Mouse (Mus musculus): Measurements from ENCODE around the gene Olfr885. TPM values are rescaled to one million over a fixed set of nuclear protein-coding genes. Genes with fewer than 3 reads are reported as not detected.

The Olfr885 gene
- not detected in 2 replicates for polyA plus RNA-seq (2021; fragmentation: Nextera tagmentation)
- long read RNA-seq, experiment 1 = 0 reads
- long read RNA-seq, experiment 2 = 0 reads

GRCm38 (mm10) chr9:38061022-38061421, at the start of gene Olfr885:
Olfr885 (plus strand) TSS chr9:38061322.

GRCm38 (mm10) chr9:38025508-38025907, 35.6 kb upstream of the Olfr885 start, which contains the start of gene Olfr883:
Olfr883 (plus strand) TSS chr9:38025808.

GRCm38 (mm10) chr9:38046255-38046654, 14.9 kb upstream of the Olfr885 start, which contains the start of gene Olfr884:
Olfr884 (plus strand) TSS chr9:38046555.

GRCm38 (mm10) chr9:38083772-38084171, 22.6 kb downstream of the Olfr885 start, which contains the start of gene Olfr887:
Olfr887 (plus strand) TSS chr9:38084072.

GRCm38 (mm10) chr9:38107828-38108227, 46.7 kb downstream of the Olfr885 start, which contains the start of gene Olfr888:
Olfr888 (plus strand) TSS chr9:38108128.

Other genes with a start within 250 kb of the Olfr885 start
- not detected in 2 replicates for gene Olfr877, start 207.1 kb upstream of the Olfr885 start, polyA plus RNA-seq (2021; fragmentation: Nextera tagmentation)
- gene Olfr145, start 164.6 kb upstream of the Olfr885 start, polyA plus RNA-seq (2021; fragmentation: Nextera tagmentation) = not detected in 2 replicates
- not detected in 2 replicates for gene Olfr878, start 143.5 kb upstream of the Olfr885 start, polyA plus RNA-seq (2021; fragmentation: Nextera tagmentation)
- not detected in 2 replicates for gene Olfr881, start 69.5 kb upstream of the Olfr885 start, polyA plus RNA-seq (2021; fragmentation: Nextera tagmentation)
- gene Olfr883, start 35.5 kb upstream of the Olfr885 start, polyA plus RNA-seq (2021; fragmentation: Nextera tagmentation) = not detected in 2 replicates
- gene Olfr884, start 14.8 kb upstream of the Olfr885 start, polyA plus RNA-seq (2021; fragmentation: Nextera tagmentation) = not detected in 2 replicates
- gene Olfr887, start 22.8 kb downstream of the Olfr885 start, polyA plus RNA-seq (2021; fragmentation: Nextera tagmentation) = not detected in 2 replicates
- not detected in 2 replicates for gene Olfr888, start 46.8 kb downstream of the Olfr885 start, polyA plus RNA-seq (2021; fragmentation: Nextera tagmentation)
- 0.15 and 0.23 TPM in 2 replicates for gene Olfr889, start 53.9 kb downstream of the Olfr885 start, polyA plus RNA-seq (2021; fragmentation: Nextera tagmentation)
- gene Olfr890, start 81.2 kb downstream of the Olfr885 start, polyA plus RNA-seq (2021; fragmentation: Nextera tagmentation) = not detected in 2 replicates
- gene Olfr891, start 119.5 kb downstream of the Olfr885 start, polyA plus RNA-seq (2021; fragmentation: Nextera tagmentation) = not detected in 2 replicates
- not detected in 2 replicates for gene Olfr893, start 147.0 kb downstream of the Olfr885 start, polyA plus RNA-seq (2021; fragmentation: Nextera tagmentation)
- gene Olfr894, start 156.7 kb downstream of the Olfr885 start, polyA plus RNA-seq (2021; fragmentation: Nextera tagmentation) = not detected in 2 replicates
- not detected in 2 replicates for gene Olfr143, start 191.5 kb downstream of the Olfr885 start, polyA plus RNA-seq (2021; fragmentation: Nextera tagmentation)
- gene Olfr895, start 206.5 kb downstream of the Olfr885 start, polyA plus RNA-seq (2021; fragmentation: Nextera tagmentation) = not detected in 2 replicates
- not detected in 2 replicates for gene Olfr896-ps1, start 229.8 kb downstream of the Olfr885 start, polyA plus RNA-seq (2021; fragmentation: Nextera tagmentation)

Data from left cerebral cortex, adult 6 months (tissue).